Mouse (Mus musculus) forebrain, embryonic 16.5 days (tissue): ENCODE measurements at regions not wholly inside any gene's neighbourhood (a gene's known extent, or its start where the extent isn't known, plus 50 kb on each side); places are given as distances from the start of the nearest gene placed in this dataset.

ENCODE experiments used
- ATAC-seq: fragments of 200-750 bp; cut with Nextera tagmentation; 2 replicates; pipeline ENCODE4 v1.8.0; 2017; ENCODE audit warnings: mild to moderate bottlenecking, moderate library complexity
- H3K27ac ChIP-seq: fragments of 300-500 bp; sonication (generic); 2 replicates; pipeline ENCODE4 v1.5.1; 2014; ENCODE audit warnings: low read length, control low read depth
- H3K27me3 ChIP-seq: fragments of 300-500 bp; sonication (generic); replicated peaks from 2 replicates; pipeline ENCODE4 v1.6.1; 2014; ENCODE audit warnings: low read length; ENCODE audit not compliant: control insufficient read depth, insufficient read depth
- H3K36me3 ChIP-seq: fragments of 300-500 bp; sonication (generic); 2 replicates; pipeline ENCODE4 v1.6.1; 2014; ENCODE audit not compliant: control insufficient read depth, insufficient read depth
- H3K4me1 ChIP-seq: fragments of 300-500 bp; sonication (generic); replicated peaks from 2 replicates; pipeline ENCODE4 v1.6.1; 2014; ENCODE audit warnings: low read length; ENCODE audit not compliant: control insufficient read depth, insufficient read depth
- H3K4me2 ChIP-seq: fragments of 300-500 bp; sonication (generic); 2 replicates; pipeline ENCODE4 v1.6.1; 2014; ENCODE audit warnings: mild to moderate bottlenecking, low read length, control low read depth
- H3K4me3 ChIP-seq: fragments of 300-500 bp; sonication (generic); replicated peaks from 2 replicates; pipeline ENCODE4 v1.5.1; 2014; ENCODE audit warnings: mild to moderate bottlenecking, low read length, control low read depth
- H3K9ac ChIP-seq: fragments of 300-500 bp; sonication (generic); replicated peaks from 2 replicates; pipeline ENCODE4 v1.6.1; 2014; ENCODE audit warnings: low read depth, low read length, control low read depth
- H3K9me3 ChIP-seq: fragments of 300-500 bp; sonication (generic); 2 replicates; pipeline ENCODE4 v1.6.1; 2016; ENCODE audit warnings: low read length; ENCODE audit not compliant: control insufficient read depth
- WGBS: fragments of 180-500 bp; shearing (Covaris S2); extraction: QIAGEN DNeasy Blood & Tissue Kit; methylation state at CpG from one replicate; pipeline ENCODE4 v1.1.7; 2014; 5-methylcytosine and 5-hydroxymethylcytosine counted together

GRCm38 (mm10) chr19:45307299-45308275 lies 55.9 kb upstream of the Btrc start:
- Histone ChIP-seq H3K9ac (no peak overlapping the region), H3K4me1 (peaks cover 31% of the 10 kb centered on the region), H3K4me2 (no peak overlapping the region), H3K9me3 (no peaks in the 10 kb centered on the region), H3K36me3 (no peaks in the 10 kb centered on the region), H3K27me3 (peaks cover 13% of the 10 kb centered on the region), H3K4me3 (no peak overlapping the region), H3K27ac (no peak overlapping the region)
- 54% methylated on average over 16 of the region's 16 CpGs for WGBS
- ATAC-seq = no peak

- peaks cover 5% of the 10 kb centered on the region for H3K27me3 ChIP-seq
- no peaks in the 10 kb centered on the region for H3K9me3 ChIP-seq
- H3K36me3 ChIP-seq = no peaks in the 10 kb centered on the region
- no peak overlapping the region for H3K4me2 ChIP-seq
- no peak overlapping the region for H3K4me3 ChIP-seq
- 57% methylated on average over 8 of the region's 8 CpGs for WGBS
- no peak overlapping the region for H3K27ac ChIP-seq
- H3K9ac ChIP-seq = no peak overlapping the region
- no peak for ATAC-seq
- H3K4me1 ChIP-seq = peaks cover 28% of the 10 kb centered on the region
These were observed 54.8 kb upstream of the Btrc start for GRCm38 (mm10) chr19:45308676-45309275.

GRCm38 (mm10) chr19:45310291-45310881 lies 53.1 kb upstream of the Btrc start:
- H3K4me3 ChIP-seq = peak overlapping the region; percentile 13; the same call in 1 of the 2 replicates
- 32% methylated on average over 5 of the region's 5 CpGs for WGBS
- peak overlapping the region; percentile 35 for H3K4me2 ChIP-seq
- no peaks in the 10 kb centered on the region for H3K36me3 ChIP-seq
- H3K27me3 ChIP-seq = peaks cover 3% of the 10 kb centered on the region
- peak overlapping the region; percentile 37 for H3K9ac ChIP-seq
- H3K4me1 ChIP-seq = peaks cover 27% of the 10 kb centered on the region
- peak; percentile 23 for ATAC-seq
- peak overlapping the region; percentile 84 for H3K27ac ChIP-seq
- no peaks in the 10 kb centered on the region for H3K9me3 ChIP-seq

- ATAC-seq = peak; percentile 60
- Histone ChIP-seq H3K4me1 (peaks cover 27% of the 10 kb centered on the region), H3K9me3 (no peaks in the 10 kb centered on the region), H3K4me2 (peak overlapping the region; percentile 35), H3K36me3 (no peaks in the 10 kb centered on the region), H3K9ac (peak overlapping the region; percentile 37), H3K27me3 (no peaks in the 10 kb centered on the region; the same call in 1 of the 2 replicates), H3K4me3 (peak overlapping the region; percentile 13), H3K27ac (peak overlapping the region; percentile 84)
- 12% methylated on average over 15 of the region's 15 CpGs for whole genome bisulfite sequencing
These were observed 52.5 kb upstream of the Btrc start for GRCm38 (mm10) chr19:45310944-45311603.

GRCm38 (mm10) chr19:45311831-45312537 lies 51.5 kb upstream of the Btrc start:
- 30% methylated on average over 19 of the region's 19 CpGs for WGBS
- Histone ChIP-seq H3K27me3 (no peaks in the 10 kb centered on the region), H3K4me3 (no peak overlapping the region), H3K27ac (peak overlapping the region; percentile 84), H3K9ac (no peak overlapping the region), H3K4me2 (peak overlapping the region; percentile 31), H3K9me3 (no peaks in the 10 kb centered on the region), H3K4me1 (peaks cover 27% of the 10 kb centered on the region), H3K36me3 (no peaks in the 10 kb centered on the region)
- peak; percentile 85 for ATAC-seq

GRCm38 (mm10) chr19:45312713-45313365 lies 50.7 kb upstream of the Btrc start:
- no peak for ATAC-seq
- Histone ChIP-seq H3K36me3 (no peaks in the 10 kb centered on the region), H3K4me3 (no peak overlapping the region), H3K4me2 (no peak overlapping the region), H3K27ac (peak overlapping the region; percentile 66), H3K9me3 (no peaks in the 10 kb centered on the region), H3K27me3 (no peaks in the 10 kb centered on the region), H3K4me1 (peaks cover 34% of the 10 kb centered on the region), H3K9ac (no peak overlapping the region)
- WGBS = 21% methylated on average over 6 of the region's 6 CpGs
